In genomic region chr5:122086121-122086520, GRCm38 (mm10) we compare ENCODE assay signal across 38 mouse cellular contexts. TPM values are rescaled to one million over a fixed set of nuclear protein-coding genes. Genes with fewer than 3 reads are reported as not detected.
DNase-seq lines count a peak whose midpoint lies in the region; ATAC-seq and TF ChIP-seq lines count a peak whose summit lies in the region.
"Had no signal": no experiment of that assay in that cellular context is flagged by ENCODE, and none has a peak within 500 bp of the region (broad histone marks: within the 10 kb centered on the region; RNA-seq: fewer than 3 reads in every experiment).

No protein-coding gene starts in this region.

- no peak overlapping the region for H3K9ac ChIP-seq in embryonic facial prominence, embryonic 14.5 days (ENCODE audit: low read depth, low read length)
- H3K9ac ChIP-seq in heart, embryonic 15.5 days, result peak overlapping the region; percentile 29; the same call in 1 of the 2 replicates
- H3K9ac ChIP-seq: embryonic facial prominence, embryonic 13.5 days; limb, embryonic 13.5 days; liver, embryonic 12.5 days; liver, postnatal 0 days; neural tube, embryonic 12.5 days had no signal

- H3K36me3 ChIP-seq in embryonic facial prominence, embryonic 14.5 days (ENCODE audit: control insufficient read depth, insufficient read depth, low read length), result no peaks in the 10 kb centered on the region
- no peaks in the 10 kb centered on the region for H3K36me3 ChIP-seq in embryonic facial prominence, embryonic 10.5 days (replicated peaks)
- H3K36me3 ChIP-seq in heart, embryonic 15.5 days, result no peaks in the 10 kb centered on the region
- no peaks in the 10 kb centered on the region for H3K36me3 ChIP-seq in myocyte (ENCODE audit: control insufficient read depth, insufficient read depth)
- H3K36me3 ChIP-seq: embryonic facial prominence, embryonic 13.5 days; limb, embryonic 13.5 days; liver, embryonic 12.5 days; neural tube, embryonic 12.5 days had no signal

- H3K4me3 ChIP-seq in embryonic facial prominence, embryonic 14.5 days (ENCODE audit: low read depth, low read length), result no peak overlapping the region
- H3K4me3 ChIP-seq in embryonic facial prominence, embryonic 10.5 days, result no peak overlapping the region
- H3K4me3 ChIP-seq in gastrocnemius, adult 2 months, result peak overlapping the region; percentile 64
- no peak overlapping the region for H3K4me3 ChIP-seq in heart, embryonic 15.5 days
- no peak overlapping the region for H3K4me3 ChIP-seq in myocyte
- H3K4me3 ChIP-seq: embryonic facial prominence, embryonic 13.5 days; erythroblast, embryonic 14.5 days; layer of hippocampus, adult 2 months; left cerebral cortex, adult 2 months; limb, embryonic 13.5 days; liver, embryonic 12.5 days; neural tube, embryonic 12.5 days had no signal

- no peak for TF ChIP-seq CTCF in gastrocnemius, adult 2 months (IDR thresholded peaks at IDR 0.05)

- WGBS in embryonic facial prominence, embryonic 14.5 days, result 44% methylated on average over 3 of the region's 3 CpGs
- 73% methylated on average over 3 of the region's 3 CpGs for WGBS in embryonic facial prominence, embryonic 10.5 days
- 42% methylated on average over 3 of the region's 3 CpGs for WGBS in heart, embryonic 15.5 days

- intact Hi-C loops in gastrocnemius, adult 2 months (cut with DNase I), result loop anchor here (5.0 kb wide), 2 partner anchors 144 to 194 kb away; no protein-coding TSS in a partner anchor
- intact Hi-C loops in gastrocnemius, postnatal 36 days (cut with DNase I), result no loop called here

- H3K27ac ChIP-seq in embryonic facial prominence, embryonic 14.5 days (replicated peaks; ENCODE audit: low read depth, low read length), result no peak overlapping the region
- no peak overlapping the region for H3K27ac ChIP-seq in embryonic facial prominence, embryonic 10.5 days (replicated peaks)
- H3K27ac ChIP-seq in gastrocnemius, adult 2 months, result peak overlapping the region; percentile 81
- H3K27ac ChIP-seq in heart, embryonic 15.5 days, result peak overlapping the region; percentile 54
- H3K27ac ChIP-seq: embryonic facial prominence, embryonic 13.5 days; layer of hippocampus, adult 2 months; left cerebral cortex, adult 2 months; limb, embryonic 13.5 days; liver, embryonic 12.5 days; neural tube, embryonic 12.5 days had no signal

- H3K4me1 ChIP-seq in embryonic facial prominence, embryonic 14.5 days (ENCODE audit: control insufficient read depth, insufficient read depth, low read length), result no peaks in the 10 kb centered on the region
- no peaks in the 10 kb centered on the region for H3K4me1 ChIP-seq in embryonic facial prominence, embryonic 10.5 days
- peaks cover 19% of the 10 kb centered on the region for H3K4me1 ChIP-seq in heart, embryonic 15.5 days (replicated peaks)
- H3K4me1 ChIP-seq: neural tube, embryonic 12.5 days had no signal

- H3K79me2 ChIP-seq in myocyte (ENCODE audit: control insufficient read depth, insufficient read depth), result no peaks in the 10 kb centered on the region

- no peaks in the 10 kb centered on the region for H3K27me3 ChIP-seq in embryonic facial prominence, embryonic 14.5 days (replicated peaks; ENCODE audit: control insufficient read depth, insufficient read depth, low read length)
- no peaks in the 10 kb centered on the region; the same call in 1 of the 2 replicates for H3K27me3 ChIP-seq in embryonic facial prominence, embryonic 10.5 days (replicated peaks; ENCODE audit: low read depth, poor library complexity, severe bottlenecking)
- H3K27me3 ChIP-seq in heart, embryonic 15.5 days, result no peaks in the 10 kb centered on the region
- no peaks in the 10 kb centered on the region for H3K27me3 ChIP-seq in myocyte (ENCODE audit: control insufficient read depth, insufficient read depth, insufficient read length)
- H3K27me3 ChIP-seq: embryonic facial prominence, embryonic 13.5 days; limb, embryonic 13.5 days; liver, embryonic 12.5 days; neural tube, embryonic 12.5 days had no signal

- DNase-seq in embryonic facial prominence, embryonic 14.5 days (ENCODE audit: low spot score), result peak; percentile 40
- DNase-seq in embryonic facial prominence, embryonic 10.5 days (ENCODE audit: low spot score), result no peak
- DNase-seq in gastrocnemius, adult 2 months, result no peak
- DNase-seq in gastrocnemius, postnatal 36 days, result no peak
- DNase-seq in heart, adult 11 months, result no peak
- DNase-seq: adrenal gland, adult 8-10 months; cerebellum, adult 11 months; cerebellum, adult 9-10 months; embryo, embryonic 11 days; gastrocnemius, postnatal 25 days; heart, postnatal 10 days; kidney, adult 18-20 months; kidney, postnatal 36 days; liver, postnatal 0 days; lung, postnatal 36 days; right cerebral cortex, adult 18-20 months; spleen, adult 18-20 months; thymus, postnatal 14 days had no signal

- TF ChIP-seq POLR2A in myocyte (IDR thresholded peaks at IDR 0.05; ENCODE audit: insufficient read length, low read depth), result no peak

- no peaks in the 10 kb centered on the region for H3K9me3 ChIP-seq in embryonic facial prominence, embryonic 14.5 days (ENCODE audit: control insufficient read depth, low read length)
- H3K9me3 ChIP-seq in embryonic facial prominence, embryonic 10.5 days, result no peaks in the 10 kb centered on the region
- H3K9me3 ChIP-seq in heart, embryonic 15.5 days (replicated peaks), result no peaks in the 10 kb centered on the region
- H3K9me3 ChIP-seq: embryonic facial prominence, embryonic 13.5 days; limb, embryonic 13.5 days; liver, embryonic 12.5 days; neural tube, embryonic 12.5 days had no signal

- ATAC-seq in embryonic facial prominence, embryonic 14.5 days (ENCODE audit: low read depth), result no peak
- ATAC-seq in heart, embryonic 15.5 days (replicated peaks; ENCODE audit: insufficient number of reproducible peaks, insufficient read depth, low FRiP score, low read depth), result no peak
- ATAC-seq: hindbrain, embryonic 16.5 days; liver, embryonic 12.5 days; liver, postnatal 0 days; midbrain, embryonic 16.5 days had no signal

- H3K4me2 ChIP-seq in embryonic facial prominence, embryonic 14.5 days (ENCODE audit: low read depth, low read length), result no peak overlapping the region
- H3K4me2 ChIP-seq in heart, embryonic 15.5 days, result no peak overlapping the region
- H3K4me2 ChIP-seq in myocyte (ENCODE audit: low read depth), result peak overlapping the region; percentile 70
- H3K4me2 ChIP-seq: embryonic facial prominence, embryonic 13.5 days; limb, embryonic 13.5 days; midbrain, embryonic 11.5 days; neural tube, embryonic 12.5 days had no signal

- H3ac ChIP-seq in myocyte (ENCODE audit: control insufficient read depth, insufficient read length), result no peak overlapping the region

TF ChIP-seq in myocyte, 11 proteins besides CTCF, POLR2A, EP300 and RAD21:
- TF ChIP-seq REST (IDR thresholded peaks at IDR 0.05; ENCODE audit: insufficient read depth, insufficient read length), result no peak
- no peak for TF ChIP-seq MYOG (IDR thresholded peaks at IDR 0.05; ENCODE audit: control insufficient read depth in 1 of 3, insufficient read depth in 1 of 3, insufficient read length in 2 of 3, low read depth in 2 of 3)
- TF ChIP-seq SRF (IDR thresholded peaks at IDR 0.05; ENCODE audit: control insufficient read depth, insufficient read length, low read depth), result no peak
- TF ChIP-seq USF1 (IDR thresholded peaks at IDR 0.05; ENCODE audit: low read depth), result no peak
- TF ChIP-seq E2F4 (IDR thresholded peaks at IDR 0.05; ENCODE audit: insufficient read depth), result no peak
- TF ChIP-seq TCF3 (IDR thresholded peaks at IDR 0.05; ENCODE audit: insufficient read length, low read depth), result no peak
- no peak for TF ChIP-seq TCF12 (IDR thresholded peaks at IDR 0.05; ENCODE audit: insufficient read depth, poor library complexity, severe bottlenecking)
- TF ChIP-seq POLR2AphosphoS2 (IDR thresholded peaks at IDR 0.05; ENCODE audit: insufficient read length, low read depth), result no peak
- TF ChIP-seq MAX (IDR thresholded peaks at IDR 0.05; ENCODE audit: low read depth), result no peak
- no peak for TF ChIP-seq CEBPB (IDR thresholded peaks at IDR 0.05; ENCODE audit: insufficient read depth, poor library complexity, severe bottlenecking)
- TF ChIP-seq MYOD1 (IDR thresholded peaks at IDR 0.05; ENCODE audit: control insufficient read depth in 1 of 3, insufficient read length in 2 of 3, low read depth in 2 of 3), result no peak

RNA-seq across cellular contexts. Expression of gene Myl2, which starts 14.6 kb away (rescaled TPM):
- 37.4 and 56.5 TPM in 2 replicates for polyA plus RNA-seq in embryonic facial prominence, embryonic 14.5 days (2014; fragmentation: Nextera tagmentation; extraction: Ambion mirVana)
- 0.57 TPM in 1 of 2 replicates, not detected in the other for polyA plus RNA-seq in embryonic facial prominence, embryonic 10.5 days (2016; fragmentation: Nextera tagmentation; extraction: Ambion mirVana)
- 1,000 to 10,000 TPM in 1 of 2 experiments, 100 to 1,000 TPM in 1; 776 to 2,566 TPM for total RNA-seq in gastrocnemius, adult 2 months (2021)
- total RNA-seq in gastrocnemius, postnatal 36 days (2021), result 1,000 to 10,000 TPM in 1 of 2 experiments, 100 to 1,000 TPM in 1; 404 to 1,700 TPM
- 7,334 and 9,932 TPM in 2 replicates for polyA plus RNA-seq in heart, embryonic 15.5 days (2015; fragmentation: Nextera tagmentation; extraction: Ambion mirVana)
- polyA plus RNA-seq in myocyte (2012; fragmentation: generic; extraction: Trizol), result 3.3 TPM
- total RNA-seq: adrenal gland, adult 8-10 months; CH12.LX; left cerebral cortex, postnatal 25 days had no signal
- polyA plus RNA-seq: C2C12; embryonic facial prominence, embryonic 13.5 days; erythroblast, embryonic 14.5 days; intestine, embryonic 14.5 days; urinary bladder, adult 2 months had no signal

RNA-seq across cellular contexts. Expression of gene Cux2, which starts 36.2 kb away (rescaled TPM):
- 2.8 and 3.0 TPM in 2 replicates for polyA plus RNA-seq in embryonic facial prominence, embryonic 14.5 days (2014; fragmentation: Nextera tagmentation; extraction: Ambion mirVana)
- 4.9 and 5.1 TPM in 2 replicates for polyA plus RNA-seq in embryonic facial prominence, embryonic 10.5 days (2016; fragmentation: Nextera tagmentation; extraction: Ambion mirVana)
- 1 to 10 TPM; 3.9 to 6.0 TPM for total RNA-seq in gastrocnemius, adult 2 months (2021)
- total RNA-seq in gastrocnemius, postnatal 36 days (2021), result 1 to 10 TPM; 1.9 to 2.3 TPM
- polyA plus RNA-seq in heart, embryonic 15.5 days (2015; fragmentation: Nextera tagmentation; extraction: Ambion mirVana), result 3.9 and 4.1 TPM in 2 replicates
- 0.62 TPM for polyA plus RNA-seq in myocyte (2012; fragmentation: generic; extraction: Trizol)

RNA-seq across cellular contexts. Expression of gene Ccdc63, which starts 54.5 kb away (rescaled TPM):
- polyA plus RNA-seq in embryonic facial prominence, embryonic 14.5 days (2014; fragmentation: Nextera tagmentation; extraction: Ambion mirVana), result 0.43 TPM in 1 of 2 replicates, not detected in the other
- not detected in 2 replicates for polyA plus RNA-seq in embryonic facial prominence, embryonic 10.5 days (2016; fragmentation: Nextera tagmentation; extraction: Ambion mirVana)
- not detected for total RNA-seq in gastrocnemius, adult 2 months (2021)
- not detected for total RNA-seq in gastrocnemius, postnatal 36 days (2021)
- polyA plus RNA-seq in heart, embryonic 15.5 days (2015; fragmentation: Nextera tagmentation; extraction: Ambion mirVana), result 0.16 and 0.42 TPM in 2 replicates
- polyA plus RNA-seq in myocyte (2012; fragmentation: generic; extraction: Trizol), result not detected
- total RNA-seq: gastrocnemius, postnatal 25 days had no signal
- polyA plus RNA-seq: C2C12; embryonic facial prominence, embryonic 13.5 days; erythroblast, embryonic 14.5 days; hindbrain, embryonic 11.5 days; intestine, embryonic 14.5 days; kidney, embryonic 16.5 days; limb, embryonic 13.5 days; liver, embryonic 12.5 days; neural tube, embryonic 12.5 days; stomach, embryonic 16.5 days had no signal

Comparison
In these comparisons a context has a peak if more than half of its experiments do, and no peak if none do; other contexts are left out.
1. H3K27ac ChIP-seq: peak in gastrocnemius, adult 2 months (single experiment) and heart, embryonic 15.5 days (single experiment); none in embryonic facial prominence, embryonic 14.5 days (single experiment) and embryonic facial prominence, embryonic 10.5 days (single experiment).
2. RNA of gene Myl2, which starts 14.6 kb away (polyA plus RNA-seq): 7,334 to 9,932 TPM in heart, embryonic 15.5 days; 37.4 to 56.5 TPM in embryonic facial prominence, embryonic 14.5 days, 3.3 TPM in myocyte (single experiment) and 0.57 TPM in embryonic facial prominence, embryonic 10.5 days; every median in the first group is over 100 times any median in the second.